Mouse (Mus musculus): Measurements from ENCODE around the gene Rspo4. TPM values are rescaled to one million over a fixed set of nuclear protein-coding genes. Genes with fewer than 3 reads are reported as not detected.

The Rspo4 gene
- total RNA-seq, 2 experiments from 2014 or later, result not detected

DNA sequence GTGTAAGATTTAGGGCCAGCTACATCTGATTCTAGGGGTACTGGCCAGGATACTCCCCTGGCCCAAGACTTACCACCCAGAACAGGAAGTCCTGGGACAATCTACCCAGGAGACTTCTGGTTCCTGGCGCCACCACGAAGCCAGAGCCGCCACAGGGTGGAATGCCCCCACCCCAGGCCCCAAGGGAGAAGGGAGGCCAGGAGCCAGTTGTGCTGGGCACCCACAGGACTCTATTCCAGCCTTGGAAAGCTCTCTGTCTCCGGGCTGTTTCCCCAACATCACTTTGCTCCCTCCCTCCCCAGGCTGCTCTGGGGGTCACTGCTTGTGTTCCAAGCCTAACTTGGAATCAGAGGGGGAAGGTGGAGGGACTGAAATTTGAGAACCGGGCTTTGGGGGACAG, 67.8 kb downstream of the Rspo4 start:
- ATAC-seq (replicated peaks; ENCODE audit: low FRiP score, poor library complexity, severe bottlenecking), result no peak

DNA sequence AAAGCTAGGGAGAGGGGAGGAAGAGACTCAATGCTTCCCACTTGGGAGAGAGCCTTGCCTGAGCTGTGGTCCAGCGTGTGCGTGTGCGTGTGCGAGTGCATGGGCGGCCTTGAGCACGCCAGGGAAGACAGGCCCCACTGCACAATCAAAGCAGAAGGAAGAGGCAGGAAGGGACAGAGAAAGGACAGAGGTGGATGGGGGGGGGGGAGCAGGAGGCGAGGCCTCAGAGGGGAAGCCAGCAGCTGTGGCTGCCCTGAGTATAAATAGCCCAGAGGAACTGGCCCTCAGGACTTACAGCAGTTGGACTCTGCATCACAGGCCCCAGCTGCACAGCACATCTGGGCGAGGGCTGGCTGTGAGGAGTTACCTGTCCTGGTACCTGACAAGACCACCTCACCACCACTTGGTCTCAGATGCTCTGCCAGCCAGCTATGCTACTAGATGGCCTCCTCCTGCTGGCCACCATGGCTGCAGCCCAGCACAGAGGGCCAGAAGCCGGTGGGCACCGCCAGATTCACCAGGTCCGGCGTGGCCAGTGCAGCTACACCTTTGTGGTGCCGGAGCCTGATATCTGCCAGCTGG, 68.3 kb downstream of the Rspo4 start, which contains the start of gene Angpt4:
TSS of gene Angpt4 (plus strand) at position 292 of the 582 bp plus-strand sequence.
- no peak for ATAC-seq (replicated peaks; ENCODE audit: low FRiP score, poor library complexity, severe bottlenecking)

DNA sequence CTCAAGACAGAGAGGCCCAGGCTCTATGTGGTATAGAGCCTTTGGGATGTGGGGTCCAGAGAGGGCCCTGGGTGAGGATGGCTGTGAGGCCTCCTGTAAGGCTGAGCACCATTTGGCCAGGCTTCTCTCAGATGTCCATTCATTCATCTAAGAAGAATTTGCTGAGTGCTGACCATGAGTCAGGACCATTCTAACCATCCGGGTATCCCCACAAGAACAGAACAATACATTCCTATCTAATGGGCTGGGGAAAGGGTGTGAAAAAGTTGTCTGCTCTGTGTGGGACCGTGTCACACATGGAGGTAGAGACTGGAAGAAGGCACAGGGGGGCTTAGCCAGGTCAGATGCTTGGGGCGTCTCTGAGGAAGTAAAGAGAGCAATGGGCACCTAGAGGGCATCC, 69.0 kb downstream of the Rspo4 start:
- no peak for ATAC-seq (replicated peaks; ENCODE audit: low FRiP score, poor library complexity, severe bottlenecking)

DNA sequence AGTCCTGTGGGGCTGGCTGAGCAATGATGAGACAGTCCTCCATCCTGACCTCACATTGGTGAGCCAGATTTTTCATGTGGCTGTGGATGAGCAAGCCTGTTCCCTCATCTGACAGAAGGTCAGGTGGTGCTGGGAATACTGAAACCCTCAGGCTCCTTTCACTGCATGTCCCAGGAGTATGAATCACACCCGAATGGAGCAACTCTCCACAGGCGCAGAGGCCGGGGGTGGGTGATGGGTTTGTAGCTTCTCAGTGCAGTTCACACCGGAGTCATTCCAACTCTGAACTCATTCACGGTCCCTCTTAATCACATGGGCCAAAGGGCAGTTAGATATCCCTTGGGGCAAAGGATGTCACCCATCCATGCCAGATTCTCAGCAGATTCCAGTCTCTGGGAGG, 71.4 kb downstream of the Rspo4 start:
- ATAC-seq (replicated peaks; ENCODE audit: low FRiP score, poor library complexity, severe bottlenecking), result no peak

DNA sequence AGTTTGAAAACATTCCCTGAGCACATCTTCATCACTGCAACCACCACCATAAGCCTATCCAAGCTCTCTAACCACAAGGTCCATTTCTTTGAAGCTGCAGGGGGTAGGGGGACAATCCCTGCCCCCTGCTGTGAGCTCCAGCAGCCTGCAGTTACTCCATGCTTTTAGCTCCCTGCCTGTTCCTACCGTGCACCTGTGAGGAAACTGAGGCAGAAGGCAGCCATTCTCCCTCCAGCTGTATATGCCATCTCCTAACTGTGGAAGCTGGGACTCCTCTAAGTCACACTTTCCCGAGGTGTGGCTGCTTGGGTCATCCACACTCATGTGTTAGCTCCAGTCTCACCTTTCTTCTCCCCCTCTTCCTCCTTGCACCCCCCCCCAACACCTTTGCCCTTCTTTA, 72.4 kb downstream of the Rspo4 start:
- no peak for ATAC-seq (replicated peaks; ENCODE audit: low FRiP score, poor library complexity, severe bottlenecking)

DNA sequence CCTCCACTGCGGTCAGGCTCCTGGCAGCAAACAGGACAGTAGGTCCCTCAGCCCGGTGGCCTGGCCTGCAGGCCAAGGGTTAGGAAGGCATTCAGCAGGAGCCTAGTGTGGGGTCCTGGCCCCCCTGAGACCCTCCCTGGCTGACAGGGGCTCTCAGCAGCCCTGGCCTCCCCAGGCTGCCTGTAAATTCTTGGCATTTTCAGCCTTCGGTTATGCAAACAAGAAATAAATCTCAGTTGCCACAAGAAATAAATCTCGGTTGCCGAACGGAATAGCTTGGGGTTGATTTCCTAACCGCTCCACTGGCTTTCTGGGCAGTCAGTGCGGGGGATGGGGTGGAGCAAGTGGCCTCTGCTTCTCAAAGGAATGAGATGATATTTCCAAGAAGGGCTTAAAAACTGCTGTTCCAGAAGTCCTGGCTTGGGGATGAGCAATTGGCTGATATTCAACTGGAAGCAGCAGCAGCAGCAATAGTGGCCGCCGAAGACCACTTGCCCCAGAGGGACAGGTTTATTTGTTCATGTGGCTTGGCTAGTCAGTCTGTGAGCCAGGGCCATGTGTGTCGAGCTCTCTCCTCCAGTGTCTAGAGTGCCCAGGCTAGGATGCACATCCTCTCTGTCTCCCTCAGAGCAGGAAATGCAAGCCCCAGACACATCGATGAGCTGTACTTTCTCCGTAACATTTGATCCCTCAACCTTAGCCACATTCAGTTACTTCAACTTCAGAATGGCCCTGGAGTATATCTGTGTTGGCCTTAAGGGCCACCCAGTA, 73.5 kb downstream of the Rspo4 start:
- no peak for ATAC-seq (replicated peaks; ENCODE audit: low FRiP score, poor library complexity, severe bottlenecking)

DNA sequence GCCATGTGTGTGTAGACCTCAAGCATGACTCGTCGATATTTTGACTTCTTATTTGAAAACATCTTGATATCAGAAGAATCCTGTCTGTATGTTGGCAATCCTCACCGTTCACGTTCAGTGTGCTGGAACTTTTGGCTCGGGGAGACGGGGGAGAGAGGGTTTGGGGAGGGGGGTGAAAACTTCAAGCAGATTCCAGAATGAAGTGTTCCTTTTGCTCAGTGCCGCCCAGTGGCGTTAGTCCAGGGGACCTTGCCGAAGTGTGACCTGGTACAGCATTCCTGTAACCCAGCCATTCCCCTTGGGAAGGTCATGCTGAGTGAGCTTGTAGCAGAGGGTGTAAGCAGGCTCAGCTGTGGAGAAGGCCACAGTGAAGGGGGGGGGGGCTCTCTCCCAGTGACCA, 76.4 kb downstream of the Rspo4 start:
- ATAC-seq (replicated peaks; ENCODE audit: low FRiP score, poor library complexity, severe bottlenecking), result no peak

DNA sequence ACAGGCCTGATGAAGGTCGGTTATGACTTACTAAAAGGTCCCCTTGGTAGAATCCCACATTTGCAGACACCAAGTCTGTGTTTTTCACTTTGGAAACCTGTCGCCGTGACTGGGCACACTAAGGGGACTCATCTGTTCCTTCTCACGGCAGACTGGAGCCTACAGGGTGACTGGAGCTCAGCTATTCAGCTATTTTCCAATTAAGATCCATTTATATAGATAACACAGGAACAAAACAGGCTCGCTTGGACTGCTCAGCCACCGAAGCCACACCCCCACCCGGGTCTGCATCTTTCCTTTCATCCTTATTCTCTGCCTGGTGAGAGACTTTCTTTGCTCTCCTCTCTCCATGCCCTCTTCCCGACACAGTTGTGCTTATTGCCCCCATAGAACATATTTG, 78.3 kb downstream of the Rspo4 start:
- no peak for ATAC-seq (replicated peaks; ENCODE audit: low FRiP score, poor library complexity, severe bottlenecking)

DNA sequence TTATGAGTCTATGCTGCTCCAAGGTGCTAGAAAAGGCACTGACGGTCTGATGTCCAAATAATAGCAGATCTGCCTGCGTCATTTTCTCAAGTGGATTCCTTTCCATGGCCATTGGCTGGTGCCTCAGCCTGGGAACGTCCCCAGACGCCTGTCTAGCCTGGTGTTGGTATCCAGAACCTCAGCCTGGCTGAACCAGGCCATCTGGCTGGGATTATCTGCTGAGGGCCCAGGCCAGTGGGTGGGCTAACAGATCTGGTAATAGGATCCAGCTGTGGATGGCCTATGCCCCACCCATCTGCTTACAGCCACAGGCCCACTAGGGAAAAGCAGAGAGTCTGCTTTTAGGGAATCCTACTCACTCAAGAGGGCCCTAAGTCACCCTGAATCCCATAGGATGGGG, 78.9 kb downstream of the Rspo4 start:
- ATAC-seq (replicated peaks; ENCODE audit: low FRiP score, poor library complexity, severe bottlenecking), result no peak

Other genes with a start within 250 kb of the Rspo4 start
- gene Snph, start 210.3 kb upstream of the Rspo4 start, total RNA-seq (2015; ENCODE audit: low replicate concordance), result not detected in 2 replicates
- not detected in 2 replicates for gene Snph, start 210.3 kb upstream of the Rspo4 start, total RNA-seq (2017; ENCODE audit: low replicate concordance)
- gene Rad21l, start 174.4 kb upstream of the Rspo4 start, total RNA-seq (2015; ENCODE audit: low replicate concordance), result not detected in 2 replicates
- gene Rad21l, start 174.4 kb upstream of the Rspo4 start, total RNA-seq (2017; ENCODE audit: low replicate concordance), result not detected in 2 replicates
- gene Tmem74b, start 140.9 kb upstream of the Rspo4 start, total RNA-seq (2015; ENCODE audit: low replicate concordance), result not detected in 2 replicates
- not detected in 2 replicates for gene Tmem74b, start 140.9 kb upstream of the Rspo4 start, total RNA-seq (2017; ENCODE audit: low replicate concordance)
- 77.2 and 98.4 TPM in 2 replicates for gene Psmf1, start 98.7 kb upstream of the Rspo4 start, total RNA-seq (2015; ENCODE audit: low replicate concordance)
- gene Psmf1, start 98.7 kb upstream of the Rspo4 start, total RNA-seq (2017; ENCODE audit: low replicate concordance), result 68.2 and 70.7 TPM in 2 replicates
- gene Angpt4, start 68.3 kb downstream of the Rspo4 start, total RNA-seq (2015; ENCODE audit: low replicate concordance), result not detected in 2 replicates
- not detected in 2 replicates for gene Angpt4, start 68.3 kb downstream of the Rspo4 start, total RNA-seq (2017; ENCODE audit: low replicate concordance)
- 2.1 and 3.1 TPM in 2 replicates for gene Fam110a, start 137.3 kb downstream of the Rspo4 start, total RNA-seq (2015; ENCODE audit: low replicate concordance)
- 0.70 and 5.7 TPM in 2 replicates for gene Fam110a, start 137.3 kb downstream of the Rspo4 start, total RNA-seq (2017; ENCODE audit: low replicate concordance)
- gene Slc52a3, start 153.6 kb downstream of the Rspo4 start, total RNA-seq (2015; ENCODE audit: low replicate concordance), result not detected in 2 replicates
- gene Slc52a3, start 153.6 kb downstream of the Rspo4 start, total RNA-seq (2017; ENCODE audit: low replicate concordance), result not detected in 2 replicates
- gene Scrt2, start 238.6 kb downstream of the Rspo4 start, total RNA-seq (2015; ENCODE audit: low replicate concordance), result not detected in 2 replicates
- gene Scrt2, start 238.6 kb downstream of the Rspo4 start, total RNA-seq (2017; ENCODE audit: low replicate concordance), result not detected in 2 replicates

Data from erythroblast, adult 5-6 weeks (primary cell).